Mouse (Mus musculus): Measurements from ENCODE around the gene Cyp3a11. TPM values are rescaled to one million over a fixed set of nuclear protein-coding genes. Genes with fewer than 3 reads are reported as not detected.
"Not testable (repeated sequence)": the region's sequence is repeated elsewhere in the genome, so short reads cannot be mapped to it uniquely, and the experiment has no call there.

Cyp3a11 gene
- polyA plus RNA-seq, 1 experiment, result not detected

DNA sequence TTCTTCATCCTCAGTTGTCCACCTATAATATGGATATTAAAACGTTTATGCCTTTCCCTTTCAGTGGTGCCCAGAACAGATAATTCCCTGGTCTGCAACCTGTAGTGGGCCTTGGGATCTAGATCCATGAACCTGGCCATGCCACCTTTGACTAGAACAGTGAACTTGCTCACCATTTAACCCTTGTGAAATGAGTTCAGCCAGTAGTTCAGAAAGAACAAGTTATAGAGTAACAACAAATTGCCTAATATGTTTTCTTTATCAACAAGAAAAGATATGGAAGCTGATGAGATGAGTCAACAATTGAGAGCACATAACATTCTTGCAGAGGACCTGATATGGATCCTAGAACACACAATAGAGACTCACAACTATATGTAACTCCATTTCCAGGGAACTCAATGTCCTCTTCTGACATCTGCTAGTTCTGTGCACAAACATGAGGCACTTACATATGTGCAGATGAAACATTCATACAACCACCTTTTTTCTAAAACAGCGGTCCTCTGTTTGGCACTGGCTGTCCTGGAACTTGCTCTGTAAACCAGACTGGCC lies 20.7 kb upstream of the Cyp3a11 start:
- H3K79me2 ChIP-seq (ENCODE audit: control insufficient read depth, insufficient read depth), result no peaks in the 10 kb centered on the region
- H3ac ChIP-seq (ENCODE audit: control insufficient read depth, insufficient read length, low read depth), result no peak overlapping the region
- TF ChIP-seq CTCF (IDR thresholded peaks at IDR 0.05; ENCODE audit: control insufficient read depth, insufficient read depth, insufficient read length) (no peak), MYOG (IDR thresholded peaks at IDR 0.05; ENCODE audit: control insufficient read depth, extremely low read depth, insufficient read length) (no peak), CEBPB (IDR thresholded peaks at IDR 0.05; ENCODE audit: low read depth) (no peak), MYOD1 (IDR thresholded peaks at IDR 0.05; ENCODE audit: control insufficient read depth, insufficient read length, low read depth) (no peak), USF1 (IDR thresholded peaks at IDR 0.05; ENCODE audit: low read depth) (no peak), MAX (IDR thresholded peaks at IDR 0.05) (no peak), FOSL1 (IDR thresholded peaks at IDR 0.05; ENCODE audit: insufficient read depth, low read length, poor library complexity, severe bottlenecking) (no peak)
- no peaks in the 10 kb centered on the region for H3K27me3 ChIP-seq (ENCODE audit: control insufficient read depth, insufficient read depth, insufficient read length)
- H3K36me3 ChIP-seq (ENCODE audit: control insufficient read depth, insufficient read depth), result no peaks in the 10 kb centered on the region
- no peaks in the 10 kb centered on the region for H3K79me3 ChIP-seq (ENCODE audit: low read depth)
- H3K4me3 ChIP-seq (ENCODE audit: insufficient read depth, poor library complexity, severe bottlenecking), result no peak overlapping the region

DNA sequence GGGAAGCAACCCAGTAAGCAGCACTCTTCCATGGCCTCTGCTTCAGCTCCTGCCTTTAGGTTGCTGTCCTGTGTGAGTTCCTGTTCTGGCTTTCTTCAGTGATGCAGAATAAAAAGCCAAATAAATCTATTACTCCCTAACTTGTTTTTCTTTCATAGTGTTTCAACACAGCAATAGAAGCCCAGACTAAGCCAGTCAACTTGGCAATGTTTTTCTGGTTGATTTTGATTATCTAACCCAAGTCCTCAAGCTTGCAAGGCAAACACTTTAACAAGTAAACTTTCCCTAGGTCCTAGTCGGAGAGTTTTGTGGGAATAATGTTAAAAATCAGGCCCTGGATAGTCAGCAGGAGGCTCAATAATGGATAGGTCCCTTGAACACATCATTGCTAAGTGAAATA lies 17.5 kb upstream of the Cyp3a11 start:
- Histone ChIP-seq H3K36me3 (ENCODE audit: control insufficient read depth, insufficient read depth) (no peaks in the 10 kb centered on the region), H3ac (ENCODE audit: control insufficient read depth, insufficient read length, low read depth) (no peak overlapping the region), H3K27me3 (ENCODE audit: control insufficient read depth, insufficient read depth, insufficient read length) (no peaks in the 10 kb centered on the region), H3K4me3 (ENCODE audit: insufficient read depth, poor library complexity, severe bottlenecking) (no peak overlapping the region), H3K79me2 (ENCODE audit: control insufficient read depth, insufficient read depth) (no peaks in the 10 kb centered on the region), H3K79me3 (ENCODE audit: low read depth) (no peaks in the 10 kb centered on the region)
- TF ChIP-seq MYOD1 (IDR thresholded peaks at IDR 0.05; ENCODE audit: control insufficient read depth, insufficient read length, low read depth), result no peak

DNA sequence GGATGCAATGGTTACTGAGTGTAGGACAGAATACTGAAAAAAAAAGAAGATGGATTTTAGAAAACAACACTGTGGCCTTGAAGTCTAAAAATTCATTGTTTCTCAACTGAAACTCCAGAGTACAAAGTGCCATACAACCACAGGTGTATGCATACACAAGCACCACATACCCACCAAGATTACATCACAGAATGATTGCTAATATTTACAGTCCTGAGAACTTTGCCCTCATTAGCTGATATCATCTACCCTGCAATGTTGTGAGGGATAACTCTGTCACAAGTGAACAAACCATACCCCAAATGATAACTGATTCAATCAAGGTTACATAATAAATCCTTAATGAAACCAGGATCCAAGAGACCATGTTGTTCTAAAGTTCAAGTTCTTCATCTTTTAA lies 1.4 kb upstream of the Cyp3a11 start:
- no peaks in the 10 kb centered on the region for H3K79me2 ChIP-seq (ENCODE audit: control insufficient read depth, insufficient read depth)
- no peaks in the 10 kb centered on the region for H3K79me3 ChIP-seq (ENCODE audit: low read depth)
- TF ChIP-seq USF1 (IDR thresholded peaks at IDR 0.05; ENCODE audit: low read depth) (no peak), MYOG (IDR thresholded peaks at IDR 0.05; ENCODE audit: control insufficient read depth, extremely low read depth, insufficient read length) (no peak), MAX (IDR thresholded peaks at IDR 0.05) (no peak), MYOD1 (IDR thresholded peaks at IDR 0.05; ENCODE audit: control insufficient read depth, insufficient read length, low read depth) (no peak), CTCF (IDR thresholded peaks at IDR 0.05; ENCODE audit: control insufficient read depth, insufficient read depth, insufficient read length) (no peak), CEBPB (IDR thresholded peaks at IDR 0.05; ENCODE audit: low read depth) (no peak), FOSL1 (IDR thresholded peaks at IDR 0.05; ENCODE audit: insufficient read depth, low read length, poor library complexity, severe bottlenecking) (no peak)
- no peak overlapping the region for H3K4me3 ChIP-seq (ENCODE audit: insufficient read depth, poor library complexity, severe bottlenecking)
- H3ac ChIP-seq (ENCODE audit: control insufficient read depth, insufficient read length, low read depth), result no peak overlapping the region
- H3K36me3 ChIP-seq (ENCODE audit: control insufficient read depth, insufficient read depth), result no peaks in the 10 kb centered on the region
- no peaks in the 10 kb centered on the region for H3K27me3 ChIP-seq (ENCODE audit: control insufficient read depth, insufficient read depth, insufficient read length)

DNA sequence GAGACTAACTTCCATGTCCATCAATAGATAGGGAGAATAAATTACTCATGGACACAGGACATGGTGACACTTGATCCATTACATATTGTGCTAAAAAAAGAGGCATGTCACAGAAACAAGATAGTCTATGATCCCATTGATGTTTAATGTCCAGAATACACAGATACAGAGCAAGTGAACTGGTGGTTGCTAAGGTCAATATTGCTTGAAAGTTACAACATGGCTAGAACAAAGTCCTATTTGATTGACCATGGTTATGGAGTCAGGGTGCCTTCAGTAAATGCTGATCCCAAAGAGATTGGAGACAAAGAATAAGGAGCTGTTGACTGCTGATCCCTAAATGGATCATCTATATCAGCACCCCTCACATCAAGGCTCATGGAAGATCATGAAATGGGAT lies 12.3 kb downstream of the Cyp3a11 start:
- H3ac ChIP-seq (ENCODE audit: control insufficient read depth, insufficient read length, low read depth); H3K79me3 ChIP-seq (ENCODE audit: low read depth); H3K79me2 ChIP-seq (ENCODE audit: control insufficient read depth, insufficient read depth); H3K27me3 ChIP-seq (ENCODE audit: control insufficient read depth, insufficient read depth, insufficient read length); H3K4me3 ChIP-seq (ENCODE audit: insufficient read depth, poor library complexity, severe bottlenecking); H3K36me3 ChIP-seq (ENCODE audit: control insufficient read depth, insufficient read depth): not testable (repeated sequence)

DNA sequence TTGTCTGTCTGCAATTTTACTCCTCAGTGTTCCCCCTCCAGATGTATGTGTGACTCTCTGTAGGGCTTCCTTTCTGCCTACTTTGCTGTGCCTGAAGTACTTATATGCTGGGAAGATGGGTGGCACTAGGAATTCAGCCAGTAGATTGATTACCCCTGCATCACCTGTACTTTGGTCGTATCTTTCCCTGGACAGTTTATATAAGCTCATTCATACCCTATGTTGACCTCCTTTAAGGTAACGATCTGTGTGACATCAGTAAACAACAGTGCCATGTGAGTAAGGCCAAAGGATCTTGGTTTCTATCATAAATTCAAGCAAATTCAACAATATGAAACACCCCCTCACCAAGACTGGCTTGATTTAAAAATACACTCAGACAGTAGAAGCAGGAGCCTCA lies 74.0 kb downstream of the Cyp3a11 start, which contains the start of gene Cyp3a44:
TSS of gene Cyp3a44 (minus strand) at position 79 of the 400 bp plus-strand sequence.
- H3K27me3 ChIP-seq (ENCODE audit: control insufficient read depth, insufficient read depth, insufficient read length); H3K4me3 ChIP-seq (ENCODE audit: insufficient read depth, poor library complexity, severe bottlenecking); H3K36me3 ChIP-seq (ENCODE audit: control insufficient read depth, insufficient read depth); H3K79me2 ChIP-seq (ENCODE audit: control insufficient read depth, insufficient read depth); H3K79me3 ChIP-seq (ENCODE audit: low read depth); H3ac ChIP-seq (ENCODE audit: control insufficient read depth, insufficient read length, low read depth): not testable (repeated sequence)

Other genes starting within 250 kb of the Cyp3a11 start
- not detected for gene Cyp3a41a, start 159.8 kb downstream of the Cyp3a11 start, polyA plus RNA-seq (2012; fragmentation: generic; extraction: Trizol)
- not detected for gene Cyp3a44, start 74.1 kb downstream of the Cyp3a11 start, polyA plus RNA-seq (2012; fragmentation: generic; extraction: Trizol)
- not detected for gene Cyp3a25, start 129.7 kb upstream of the Cyp3a11 start, polyA plus RNA-seq (2012; fragmentation: generic; extraction: Trizol)
- not detected for gene Cyp3a59, start 199.3 kb upstream of the Cyp3a11 start, polyA plus RNA-seq (2012; fragmentation: generic; extraction: Trizol)

Data from C2C12 (cell line).